Mouse (Mus musculus) left cerebral cortex, adult 18-20 months (tissue): ENCODE data around the gene Kcne2. TPM values are rescaled to one million over a fixed set of nuclear protein-coding genes. Genes with fewer than 3 reads are reported as not detected.

Experiments used
- DNase-seq, 2 experiments: peaks; one replicate each; pipeline ENCODE4 v3.0.0; 2021 to 2022; ENCODE audit warnings: low spot score in 2 of 2, mixed read lengths in 1 of 2
- long read RNA-seq, 2 experiments: library from polyadenylated mRNA; stranded (forward); transcript quantifications; one replicate each; pipeline ENCODE4 v2.0.0; 2021
- total RNA-seq, 2 experiments: library from RNA; stranded (reverse); gene quantifications; 2 replicates each; pipeline ENCODE4 v1.2.3; 2021

The Kcne2 gene
- total RNA-seq, result under 1 TPM in 1 of 2 experiments, not detected in 1; 0.21 TPM
- long read RNA-seq, experiment 1, result 0 reads
- long read RNA-seq, experiment 2, result 0 reads

DNA sequence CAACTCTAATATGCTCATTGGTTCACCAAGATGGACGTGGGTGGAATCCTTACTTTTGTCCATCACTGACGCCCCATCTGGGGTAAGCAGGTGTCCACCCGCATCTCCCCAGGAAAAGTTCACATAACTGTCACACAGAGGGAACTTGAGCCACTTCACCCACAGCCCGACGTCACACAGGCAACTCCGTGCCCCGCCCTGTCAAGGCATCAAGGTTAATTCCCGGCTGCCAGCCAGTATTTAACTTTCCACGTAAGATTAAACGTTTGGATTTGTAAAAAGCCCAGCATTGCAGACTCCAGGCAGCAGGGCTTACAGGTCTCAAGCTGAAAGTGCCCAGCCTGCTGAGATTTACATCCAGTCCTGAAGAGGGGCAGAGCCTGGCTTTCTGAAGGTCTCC is at the start of gene Kcne2:
Gene Kcne2, plus strand, starts transcription at position 289 of the 400 bp plus-strand sequence.
- DNase-seq, result no peak

DNA sequence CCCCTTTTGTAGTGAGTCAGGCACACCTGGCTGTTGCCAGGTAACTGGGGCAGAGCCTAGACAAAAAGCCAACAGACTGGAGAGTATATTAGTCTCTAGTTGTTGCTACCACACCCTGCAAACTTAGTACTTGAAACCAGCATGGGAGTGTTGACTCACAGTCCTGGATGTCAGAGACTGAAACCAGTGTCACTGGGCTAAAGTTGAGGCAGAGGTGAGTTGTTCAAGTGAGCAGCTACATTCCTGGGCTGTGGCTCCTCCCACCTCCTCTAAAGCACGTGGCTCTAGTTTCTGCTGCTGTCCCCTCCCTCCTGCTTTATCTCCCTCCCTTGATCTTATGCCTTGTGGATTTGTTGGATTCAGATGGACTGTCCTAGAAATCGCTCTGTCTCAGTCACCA is 46.3 kb upstream of the Kcne2 start:
- no peak for DNase-seq

DNA sequence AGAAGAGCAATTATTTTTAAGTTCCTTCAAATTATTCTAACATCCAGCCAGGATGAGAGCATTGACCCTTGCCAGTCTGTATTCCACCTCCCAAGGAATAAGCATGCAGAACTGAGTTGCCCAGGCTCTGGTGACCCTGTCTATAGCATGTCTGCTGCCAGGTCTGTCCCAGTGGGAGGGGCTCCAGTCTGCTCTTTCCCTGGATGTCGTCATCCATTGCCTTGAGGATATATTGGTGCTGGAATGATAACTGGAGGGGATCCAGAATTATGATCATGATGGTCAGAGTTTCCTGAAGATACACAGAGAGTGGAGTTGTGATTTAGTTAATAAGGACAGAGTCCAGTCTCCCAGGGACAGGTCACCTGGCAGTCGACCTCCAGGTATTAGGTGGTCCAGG is 45.2 kb upstream of the Kcne2 start:
- DNase-seq, result no peak

DNA sequence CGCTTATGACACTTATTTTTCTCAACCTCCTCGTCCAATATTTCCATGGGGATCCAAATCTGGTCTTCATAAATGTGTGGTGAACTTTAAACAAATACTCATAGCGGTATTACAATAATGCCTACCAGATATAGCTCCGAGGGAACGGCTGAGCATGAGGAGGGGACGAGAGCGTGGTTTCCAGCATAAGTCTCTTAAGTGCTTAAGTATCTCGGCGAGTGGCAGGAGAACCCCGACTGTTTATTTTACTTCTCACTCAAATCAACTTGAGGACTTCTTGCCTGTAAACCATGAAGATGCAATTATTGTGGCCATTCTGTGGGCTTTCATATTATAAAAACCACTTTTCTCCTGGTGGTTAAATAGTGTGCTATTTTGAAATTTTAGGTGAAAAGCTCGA is 44.5 kb upstream of the Kcne2 start:
- DNase-seq, result no peak

DNA sequence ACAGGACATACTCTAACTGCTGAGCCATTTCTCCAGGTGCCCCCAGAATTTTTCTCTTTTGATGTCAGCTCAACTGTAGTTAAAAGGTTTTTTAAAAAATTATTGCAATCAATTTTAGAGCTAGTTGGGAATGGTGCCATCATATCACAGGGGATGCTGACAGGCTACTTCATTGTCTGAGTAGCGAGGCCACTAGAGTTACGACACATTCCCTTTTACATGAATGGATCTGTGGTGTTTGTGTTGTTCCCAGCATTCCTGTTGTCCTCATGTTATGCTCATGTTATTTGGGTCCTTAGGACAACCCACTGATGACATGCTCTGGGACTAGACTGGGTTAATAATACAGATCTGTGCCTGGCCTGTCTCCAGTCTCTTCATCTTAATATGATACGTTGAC is 42.5 kb upstream of the Kcne2 start:
- no peak for DNase-seq

DNA sequence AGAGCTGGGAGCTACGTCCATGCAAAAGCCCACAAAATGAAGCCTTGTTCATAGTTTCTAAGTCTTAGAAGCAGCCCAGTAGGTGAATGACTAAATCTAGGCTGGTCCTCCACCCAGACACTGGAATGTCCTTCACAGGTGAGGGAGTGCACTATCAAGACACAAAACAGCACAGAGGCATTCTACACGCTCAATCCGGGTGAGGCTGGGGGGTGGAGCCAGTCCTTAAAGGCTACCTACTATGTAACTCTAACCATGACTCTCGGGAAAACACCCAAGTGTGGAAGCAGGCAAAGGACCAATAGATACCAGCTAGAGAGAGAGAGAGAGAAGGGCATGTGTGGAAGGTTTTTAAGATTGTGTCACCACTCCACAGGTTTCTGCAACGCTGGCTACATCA is 41.7 kb upstream of the Kcne2 start:
- DNase-seq, result no peak

DNA sequence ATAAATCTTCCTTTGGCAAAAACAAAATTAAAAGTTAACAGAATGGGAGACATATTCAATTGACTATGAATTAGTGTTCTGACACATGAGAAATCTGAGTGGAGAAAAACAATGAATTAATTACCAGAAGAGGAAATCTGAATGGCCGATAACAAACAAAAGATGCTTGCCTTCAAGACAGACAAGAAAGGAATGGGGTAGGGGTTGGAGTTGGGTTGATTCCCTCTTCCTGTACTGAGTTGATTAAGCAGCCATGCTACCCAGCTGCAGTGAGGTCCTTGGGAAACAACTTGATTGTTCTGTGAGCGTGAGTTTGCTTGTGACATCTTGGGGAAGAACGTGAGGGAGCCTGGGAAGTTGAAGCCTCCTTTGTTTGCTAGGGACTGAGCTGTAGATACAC is 37.9 kb upstream of the Kcne2 start:
- no peak for DNase-seq

DNA sequence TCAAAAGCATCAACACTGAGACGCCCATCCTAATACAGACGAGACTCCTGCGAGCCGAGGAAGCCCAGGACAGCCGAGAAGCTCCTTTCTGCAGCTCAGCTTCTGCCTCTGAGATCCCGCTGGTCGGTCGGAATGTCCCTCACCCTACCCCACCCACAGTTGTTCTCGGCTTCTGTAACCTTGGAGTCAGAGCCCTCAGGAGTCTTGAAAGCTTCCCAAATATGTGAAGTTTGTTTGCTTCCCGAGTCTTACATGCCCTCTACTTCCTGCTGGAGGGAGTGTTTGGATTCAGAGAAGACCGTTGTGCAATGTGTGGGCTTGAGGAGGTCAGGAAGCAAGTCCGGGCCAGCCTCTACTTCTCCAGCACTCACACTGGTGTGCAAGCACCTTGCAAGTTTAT is 24.3 kb upstream of the Kcne2 start:
- DNase-seq, result no peak

DNA sequence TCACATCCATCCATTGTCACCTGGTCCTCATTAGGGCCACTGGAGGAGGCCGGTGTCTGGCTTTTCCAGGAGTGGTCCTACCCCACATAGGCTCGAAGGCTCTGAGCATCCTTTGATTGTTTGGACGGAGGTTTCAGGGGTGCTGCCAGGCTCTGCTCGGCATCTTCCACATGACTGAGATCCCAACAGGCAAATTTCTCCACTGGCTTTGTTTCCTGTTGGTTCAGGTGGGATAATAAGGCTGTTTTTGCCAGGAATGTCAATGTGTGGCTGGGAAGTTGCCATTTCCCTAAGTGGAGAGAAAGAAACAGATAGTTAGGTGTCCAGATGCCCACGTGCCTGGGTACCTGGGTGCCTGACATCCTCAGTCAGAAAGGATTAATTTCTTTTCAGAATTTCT is 17.7 kb upstream of the Kcne2 start:
- no peak for DNase-seq

DNA sequence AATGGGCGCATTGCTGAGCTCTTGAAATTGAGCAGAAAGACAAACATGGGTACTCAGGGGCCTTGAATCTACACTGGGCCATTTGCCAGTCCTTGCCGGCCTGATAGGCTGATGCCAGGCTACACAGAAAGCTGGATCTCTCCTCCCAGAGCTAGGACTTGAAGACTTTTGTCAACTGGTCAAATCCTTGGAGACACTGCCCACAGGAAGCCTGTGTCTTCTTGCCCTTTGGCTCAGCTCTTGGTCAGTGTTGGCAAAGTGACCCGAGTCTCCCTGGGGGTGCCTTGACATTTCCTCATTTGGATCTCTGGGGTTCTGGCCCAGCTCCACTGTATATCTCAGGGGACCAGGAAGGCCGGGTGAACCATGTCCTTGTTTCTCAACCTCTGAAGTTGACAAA is 16.7 kb upstream of the Kcne2 start:
- DNase-seq, result no peak

DNA sequence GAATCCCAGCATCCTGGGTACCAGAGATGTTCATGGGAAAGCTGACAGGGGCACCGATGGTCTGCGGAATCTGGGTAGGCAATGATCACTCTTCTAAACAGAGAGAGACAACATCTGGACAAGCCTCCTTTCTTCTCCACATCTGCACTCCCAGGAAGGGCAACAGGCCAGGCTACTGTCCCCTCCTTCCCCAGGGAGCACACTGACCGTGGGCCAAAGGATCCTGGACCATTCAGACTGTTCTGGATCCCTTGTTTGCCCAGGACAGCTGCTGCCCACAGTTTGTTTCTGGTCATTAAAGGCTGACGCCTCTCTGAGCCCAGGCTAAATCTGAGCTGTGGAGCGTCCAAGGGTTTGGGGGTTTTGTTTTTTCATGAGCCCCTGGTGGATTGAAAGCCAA is 9.5 kb upstream of the Kcne2 start:
- DNase-seq, result no peak

DNA sequence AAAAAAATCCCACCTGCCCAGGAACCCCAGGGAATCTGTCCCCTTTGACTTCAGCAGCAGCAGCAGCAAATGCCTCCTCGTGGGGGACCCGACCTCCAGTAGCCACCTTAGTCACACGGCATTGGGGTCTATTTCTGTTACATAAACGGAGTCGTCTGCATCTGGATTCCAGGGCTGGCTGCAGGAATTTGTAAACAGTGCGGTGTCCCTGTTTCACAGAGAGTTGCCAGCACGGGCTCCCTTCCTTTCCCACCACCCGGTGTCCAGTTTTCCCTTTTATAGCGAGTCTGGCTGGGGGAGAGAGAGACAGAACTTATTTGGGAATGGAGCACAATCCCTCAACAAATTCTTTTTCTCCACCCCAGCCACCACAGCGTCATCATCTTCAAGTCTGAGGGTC is 7.1 kb upstream of the Kcne2 start:
- DNase-seq, result no peak

DNA sequence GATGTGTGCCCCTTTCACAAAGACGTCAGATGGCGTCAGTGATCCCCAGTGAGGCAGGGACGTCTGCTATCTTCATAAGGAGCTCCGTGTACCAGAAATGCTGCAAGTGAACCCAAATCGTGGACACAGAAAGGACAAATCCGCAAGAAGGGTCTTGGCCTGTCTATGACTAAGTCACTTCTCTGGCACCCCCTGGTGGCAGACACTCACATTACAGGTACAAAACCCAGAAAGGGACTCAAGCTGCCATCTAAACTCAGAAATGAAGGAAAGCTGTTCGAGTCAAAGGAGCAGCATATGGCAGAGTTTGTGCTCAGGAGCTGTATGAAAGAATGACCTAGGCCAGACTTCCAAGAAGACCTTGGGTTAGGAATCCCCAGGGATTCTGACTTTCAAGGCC is 5.6 kb upstream of the Kcne2 start:
- DNase-seq, result peak; percentile 87 to 94

DNA sequence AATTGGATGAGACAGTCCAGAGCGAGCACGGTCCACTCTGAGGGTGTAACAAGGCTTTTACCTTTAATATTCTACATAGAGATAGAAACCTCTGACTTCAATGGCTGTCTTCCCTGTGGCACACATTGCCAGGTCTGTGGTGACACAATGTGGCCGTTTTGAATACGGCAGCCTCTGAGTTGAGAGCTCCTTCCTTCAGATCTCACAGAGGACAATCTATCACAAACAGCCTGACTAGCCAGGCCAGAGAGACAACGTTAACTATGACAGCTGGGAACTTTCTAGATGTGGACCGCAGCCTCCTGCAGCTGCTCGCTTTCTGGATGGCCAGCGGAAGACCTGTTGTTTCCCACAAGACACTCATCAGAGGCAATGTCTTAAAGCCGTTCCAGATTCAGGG is 3.4 kb upstream of the Kcne2 start:
- no peak for DNase-seq

DNA sequence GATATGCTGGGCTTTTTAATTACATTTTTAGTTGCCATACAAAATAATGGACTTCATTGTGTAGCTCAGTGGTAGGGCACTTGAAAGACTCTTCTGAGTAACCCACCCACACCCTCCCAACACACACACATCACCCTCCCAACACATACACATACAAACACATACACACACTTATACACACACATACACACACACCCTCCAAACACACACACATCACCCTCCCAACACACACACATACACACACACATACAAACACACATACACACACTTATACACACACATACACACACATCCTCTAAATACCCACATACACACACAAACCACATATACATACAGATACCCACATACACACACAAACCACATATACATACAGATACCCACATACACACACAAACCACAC is 2.1 kb upstream of the Kcne2 start:
- no peak for DNase-seq

DNA sequence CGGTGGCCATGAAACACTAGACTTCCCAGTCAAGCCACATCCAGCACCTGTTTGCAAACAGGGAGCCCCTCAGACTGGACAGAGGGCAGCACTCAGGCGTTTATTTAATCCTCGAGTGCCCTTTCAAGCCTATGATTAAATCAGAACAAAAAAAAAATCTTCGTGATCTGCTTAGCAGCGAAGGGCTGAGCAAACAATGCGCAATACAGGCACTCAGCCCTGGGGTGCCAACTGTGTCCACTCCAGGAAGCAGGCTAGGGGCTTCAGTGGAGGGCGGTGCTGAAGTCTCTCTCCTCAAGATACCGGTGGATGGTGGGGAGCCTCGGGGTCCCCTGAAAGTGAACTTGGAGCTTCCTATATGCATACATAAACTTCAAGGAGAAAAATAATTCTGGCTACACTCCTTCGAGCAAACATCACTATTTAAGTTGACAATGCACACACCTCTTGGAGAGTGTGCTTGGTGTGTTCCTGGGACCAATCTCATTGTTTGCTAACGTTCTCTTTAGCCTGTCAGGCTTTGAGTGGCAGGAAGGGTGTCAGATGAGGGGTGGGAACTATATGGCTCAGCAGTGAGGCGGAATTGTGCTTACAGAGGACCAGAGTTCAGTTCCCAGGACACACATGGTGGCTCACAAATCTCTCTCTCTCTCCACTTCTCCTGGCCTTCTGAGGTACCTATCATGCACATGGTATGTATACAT is 2.2 kb downstream of the Kcne2 start:
- no peak for DNase-seq

DNA sequence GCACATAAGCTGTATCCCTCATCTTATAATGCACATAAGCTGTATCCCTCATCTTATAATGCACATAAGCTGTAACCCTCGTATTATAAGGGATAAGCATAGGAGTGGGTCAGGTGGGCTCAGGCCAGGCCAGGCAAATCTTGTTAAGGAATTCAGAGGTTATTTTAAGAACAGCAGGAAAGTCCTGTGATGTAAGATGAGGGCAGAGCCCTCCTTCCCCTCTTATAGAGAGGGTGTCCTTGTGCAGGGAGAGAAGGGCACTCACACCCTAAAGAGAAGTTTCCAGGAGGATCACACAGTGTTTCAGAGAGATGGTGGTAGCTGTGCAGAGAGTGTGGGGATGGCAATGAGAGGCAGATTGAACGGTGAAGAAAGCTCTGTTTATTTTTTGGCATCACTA is 3.1 kb downstream of the Kcne2 start:
- no peak for DNase-seq

DNA sequence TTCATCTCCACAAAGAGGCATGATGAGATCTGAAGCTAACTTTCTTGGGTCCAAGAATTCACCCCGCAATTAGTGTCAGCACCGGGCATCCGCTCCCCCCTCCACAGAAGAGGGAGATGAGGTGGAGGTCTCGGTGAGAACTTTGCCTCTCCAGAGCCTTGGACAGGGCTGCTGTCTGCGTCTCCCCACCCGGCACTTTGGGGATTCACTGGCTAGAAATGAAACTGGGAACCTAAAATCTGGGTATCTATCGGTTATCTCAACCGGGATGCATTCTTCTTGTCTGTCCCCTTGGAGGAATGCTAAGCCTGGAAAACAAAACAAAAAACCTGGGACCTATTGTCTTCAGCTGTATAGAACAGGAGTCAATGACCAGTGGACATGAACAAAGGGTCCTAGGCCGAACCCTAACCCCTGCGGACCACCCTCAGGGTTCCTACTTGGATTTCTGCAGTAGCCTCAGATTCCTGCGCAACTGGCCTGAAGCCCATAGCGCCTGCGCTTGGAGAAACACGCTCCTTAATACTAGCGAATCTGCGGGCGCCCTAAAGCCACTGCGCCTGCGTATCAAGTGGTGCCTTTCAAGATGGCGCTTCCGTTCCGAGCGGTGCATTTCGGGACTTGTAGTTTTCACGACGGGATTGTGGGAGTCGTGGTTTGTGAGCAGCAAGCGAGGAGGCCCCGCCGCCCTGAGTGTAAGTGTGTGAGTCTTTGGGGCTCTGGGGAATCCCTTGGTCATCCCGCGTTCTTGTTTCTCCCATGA is 8.6 kb downstream of the Kcne2 start, which contains the start of gene Smim11:
Gene Smim11, plus strand, starts transcription at position 638 of the 763 bp plus-strand sequence.
- peak; percentile 96 to 97 for DNase-seq

DNA sequence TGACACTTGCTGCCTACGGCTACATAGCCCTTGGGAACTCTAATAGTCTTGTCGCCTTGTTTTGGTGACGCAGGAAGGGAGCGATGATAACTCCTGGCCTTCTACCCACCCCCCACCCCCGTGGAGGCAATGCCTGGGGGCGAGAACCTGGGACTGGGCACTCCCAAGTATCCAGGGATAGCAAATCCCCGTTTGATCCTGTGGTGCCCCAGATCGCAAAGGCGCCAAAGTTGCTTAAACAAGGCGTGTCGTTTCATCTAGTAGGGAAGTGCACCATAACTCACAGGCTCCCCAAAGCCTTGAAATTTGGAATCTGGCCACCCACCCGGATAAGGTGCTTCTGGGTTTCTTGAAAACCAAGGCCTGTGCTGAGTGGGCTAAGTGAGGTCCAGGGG is 9.2 kb downstream of the Kcne2 start:
- peak in 1 of 2 experiments; percentile 15 for DNase-seq

DNA sequence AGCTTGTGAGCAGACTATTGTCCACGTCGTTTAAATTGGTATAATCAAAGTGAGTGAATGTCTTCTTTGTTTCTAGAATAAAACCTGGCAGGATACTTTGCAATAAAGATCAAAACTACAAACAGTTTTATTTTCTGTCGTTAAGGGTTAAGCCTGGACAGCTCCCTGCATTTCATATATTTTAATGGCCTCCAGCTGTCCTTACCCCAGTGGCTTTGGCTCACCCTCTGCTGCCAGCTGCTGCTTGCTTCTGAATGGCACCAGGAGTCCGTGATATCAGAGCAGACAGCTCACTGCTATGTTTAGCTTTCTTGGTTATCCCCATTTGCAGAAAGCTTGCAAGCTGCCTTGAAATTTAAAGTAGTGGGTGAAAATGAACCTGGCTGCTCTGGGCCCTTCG is 9.8 kb downstream of the Kcne2 start:
- no peak for DNase-seq

DNA sequence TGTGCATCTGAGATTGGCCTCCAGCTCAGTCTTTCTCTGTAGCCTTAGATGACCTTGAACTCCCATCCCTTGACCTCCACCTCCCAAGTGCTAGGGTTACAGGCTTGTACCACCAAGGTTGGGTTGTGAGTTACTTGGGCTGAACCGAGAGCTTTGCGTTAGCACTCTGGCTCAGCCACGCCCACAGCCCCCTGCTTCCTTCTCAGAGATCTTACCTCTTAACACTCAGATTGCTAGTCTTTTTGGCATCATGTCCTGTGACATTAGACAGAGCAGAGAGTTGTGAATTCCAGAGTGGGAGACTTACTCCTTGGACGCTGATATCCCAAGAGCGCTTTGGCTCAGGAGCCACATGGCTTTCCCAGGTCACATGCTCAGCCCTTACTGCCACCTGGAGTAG is 10.3 kb downstream of the Kcne2 start:
- no peak for DNase-seq

DNA sequence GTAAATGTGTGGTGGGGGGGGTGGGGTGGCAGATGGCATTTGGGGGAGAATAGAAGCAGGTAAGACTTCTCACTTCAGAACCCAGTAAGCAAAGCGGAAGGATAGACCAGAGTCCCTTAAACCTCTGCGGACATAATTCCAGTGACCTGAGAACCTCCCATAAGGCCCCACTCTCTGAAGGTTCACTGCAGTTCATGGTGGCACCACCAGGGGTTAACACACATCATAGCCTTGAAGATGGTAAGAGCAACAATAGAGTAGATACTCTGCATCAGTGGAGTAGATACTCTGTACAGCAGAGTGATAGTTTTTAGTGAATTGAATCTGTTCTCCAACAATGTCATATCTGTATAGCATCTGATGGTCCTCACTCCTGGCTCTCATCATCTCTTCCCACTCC is 13.3 kb downstream of the Kcne2 start:
- DNase-seq, result no peak

DNA sequence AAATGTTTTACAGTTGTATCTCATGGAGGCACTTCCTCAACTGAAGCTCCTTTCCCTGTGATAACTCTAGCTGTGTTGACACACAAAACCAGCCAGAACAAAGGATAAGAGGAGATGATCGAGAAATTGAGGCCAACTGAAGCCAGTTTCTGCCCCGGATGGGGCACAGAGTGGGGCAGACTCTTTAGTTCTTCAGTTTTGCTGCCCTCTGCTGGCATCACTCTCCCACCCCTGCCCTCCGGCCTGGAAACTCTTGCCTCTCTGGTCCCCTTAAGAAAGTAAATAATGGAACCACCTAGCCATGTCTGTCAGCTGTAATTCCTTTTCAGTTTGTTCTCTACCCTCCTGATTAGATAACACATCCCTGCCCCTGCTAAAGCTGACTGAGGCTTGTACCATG is 15.8 kb downstream of the Kcne2 start:
- DNase-seq, result no peak
